Mouse (Mus musculus) liver, embryonic 11.5 days (tissue): ENCODE results near the gene Tma16. TPM values are rescaled to one million over a fixed set of nuclear protein-coding genes. Genes with fewer than 3 reads are reported as not detected.

Source experiments
- ATAC-seq: fragments of 200-750 bp; cut with Nextera tagmentation; replicated peaks from 2 replicates; pipeline ENCODE4 v1.8.0; 2017; ENCODE audit warnings: moderate number of reproducible peaks, mild to moderate bottlenecking, moderate TSS enrichment, moderate library complexity; ENCODE audit not compliant: low FRiP score
- DNase-seq: peaks from one replicate; pipeline ENCODE4 v3.0.0-alpha.2; 2017; ENCODE audit warnings: low spot score
- H3K27ac ChIP-seq: fragments of 300-500 bp; sonication (generic); 2 replicates; pipeline ENCODE4 v1.5.1; 2014; ENCODE audit warnings: mild to moderate bottlenecking, low read depth, low read length, control low read depth
- H3K27me3 ChIP-seq: fragments of 300-500 bp; sonication (generic); replicated peaks from 2 replicates; pipeline ENCODE4 v1.6.1; 2014; ENCODE audit warnings: low read length, mixed read lengths; ENCODE audit not compliant: control insufficient read depth, insufficient read depth
- H3K36me3 ChIP-seq: fragments of 300-500 bp; sonication (generic); 2 replicates; pipeline ENCODE4 v1.6.1; 2014; ENCODE audit warnings: mild to moderate bottlenecking, low read length, moderate library complexity, mixed read lengths; ENCODE audit not compliant: control insufficient read depth, insufficient read depth
- H3K4me1 ChIP-seq: fragments of 300-500 bp; sonication (generic); replicated peaks from 2 replicates; pipeline ENCODE4 v1.6.1; 2014; ENCODE audit warnings: low read length, mixed read lengths; ENCODE audit not compliant: control insufficient read depth, insufficient read depth
- H3K4me2 ChIP-seq: fragments of 300-500 bp; sonication (generic); 2 replicates; pipeline ENCODE4 v1.6.1; 2014; ENCODE audit warnings: mild to moderate bottlenecking, control low read depth, moderate library complexity
- H3K4me3 ChIP-seq: fragments of 300-500 bp; sonication (generic); 2 replicates; pipeline ENCODE4 v1.5.1; 2014; ENCODE audit warnings: low read depth, low read length, control low read depth
- H3K9ac ChIP-seq: fragments of 300-500 bp; sonication (generic); 2 replicates; pipeline ENCODE4 v1.6.1; 2014; ENCODE audit warnings: low read depth, low read length, control low read depth
- H3K9me3 ChIP-seq: fragments of 300-500 bp; sonication (generic); 2 replicates; pipeline ENCODE4 v1.6.1; 2016; ENCODE audit warnings: low read length, inconsistent platforms, mixed read lengths; ENCODE audit not compliant: control insufficient read depth
- WGBS: fragments of 180-500 bp; shearing (Covaris S2); extraction: QIAGEN DNeasy Blood & Tissue Kit; methylation state at CpG from one replicate; pipeline ENCODE4 v1.1.7; 2014; 5-methylcytosine and 5-hydroxymethylcytosine counted together
- polyA plus RNA-seq: library from polyadenylated mRNA; unstranded; fragments of >200 nt; fragmentation: Nextera tagmentation; extraction: Ambion mirVana; gene quantifications from 2 replicates; pipeline ENCODE4 v1.2.1, GENCODE M21; 2014

Tma16 gene
- polyA plus RNA-seq, result 19.5 and 20.9 TPM in 2 replicates

GRCm38 (mm10) chr8:66486084-66486763 is at the start of gene Tma16:
Gene Tma16 (minus strand): TSS chr8:66486530.
- under 1% methylated on average over 45 of the region's 45 CpGs for WGBS
- Histone ChIP-seq H3K9me3 (no peaks in the 10 kb centered on the region), H3K4me3 (peak within 1 kb of the TSS; percentile 88), H3K9ac (peak within 1 kb of the TSS; percentile 84), H3K27ac (no peak within 1 kb of the TSS), H3K36me3 (peaks cover 9% of the 10 kb centered on the region; the same call in 1 of the 2 replicates), H3K4me2 (peak within 1 kb of the TSS; percentile 71), H3K27me3 (no peaks in the 10 kb centered on the region), H3K4me1 (no peaks in the 10 kb centered on the region)
- peak; percentile 94 for ATAC-seq
- peak; percentile 85 for DNase-seq

DNA sequence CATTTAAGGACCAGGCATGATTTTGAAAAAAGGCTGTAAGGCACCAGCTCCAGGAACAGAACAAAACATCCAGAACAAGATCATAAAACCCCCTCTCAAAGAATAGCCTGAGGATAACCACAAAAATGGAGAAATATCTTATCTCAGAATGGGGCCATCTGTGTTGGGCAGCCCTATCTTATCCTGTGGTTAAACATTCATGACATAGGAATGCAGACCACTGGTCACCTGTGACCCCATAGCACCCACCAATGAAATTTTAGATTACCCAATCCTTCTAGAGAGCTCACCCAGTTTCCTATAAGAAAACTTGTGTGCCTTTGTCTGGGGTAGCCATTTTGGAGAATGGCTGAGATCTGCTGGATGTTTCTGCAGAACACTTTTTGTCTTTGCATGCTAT is 34.2 kb upstream of the Tma16 start:
- ATAC-seq, result no peak
- H3K36me3 ChIP-seq, result no peaks in the 10 kb centered on the region

DNA sequence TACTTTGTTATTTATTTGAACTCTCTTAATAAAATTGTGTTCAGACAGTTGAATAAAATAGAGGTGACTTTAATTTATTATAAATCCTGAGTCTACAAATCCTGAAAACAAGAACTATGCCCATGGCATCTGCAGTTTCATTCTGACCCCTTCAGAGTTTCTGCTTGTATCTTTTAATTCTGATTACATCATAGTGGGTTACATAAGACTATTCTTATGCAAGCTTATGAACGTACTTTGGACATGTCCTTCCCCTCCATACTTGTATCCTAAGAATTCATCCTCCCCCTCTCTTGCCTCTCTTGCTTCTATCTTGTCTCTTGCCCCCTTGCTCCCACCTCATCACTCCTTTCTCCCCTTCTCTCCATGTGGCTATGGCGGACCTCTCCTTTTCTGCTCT is 32.8 kb upstream of the Tma16 start:
- no peaks in the 10 kb centered on the region for H3K9me3 ChIP-seq
- H3K4me1 ChIP-seq, result no peaks in the 10 kb centered on the region
- no peak overlapping the region for H3K4me2 ChIP-seq
- H3K27ac ChIP-seq, result no peak overlapping the region
- DNase-seq (no peak), ATAC-seq (no peak)
- H3K4me3 ChIP-seq, result no peak overlapping the region
- WGBS, result 74% methylated on average over 2 of the region's 2 CpGs
- H3K36me3 ChIP-seq, result no peaks in the 10 kb centered on the region
- H3K9ac ChIP-seq, result no peak overlapping the region
- no peaks in the 10 kb centered on the region for H3K27me3 ChIP-seq

More for the DNA sequence above, 34.2 kb upstream of the Tma16 start:
- no peak overlapping the region for H3K9ac ChIP-seq
- H3K4me3 ChIP-seq, result no peak overlapping the region
- H3K27me3 ChIP-seq, result no peaks in the 10 kb centered on the region
- no peak overlapping the region for H3K27ac ChIP-seq
- no peaks in the 10 kb centered on the region for H3K9me3 ChIP-seq
- DNase-seq, result no peak
- no peaks in the 10 kb centered on the region for H3K4me1 ChIP-seq
- H3K4me2 ChIP-seq, result no peak overlapping the region

DNA sequence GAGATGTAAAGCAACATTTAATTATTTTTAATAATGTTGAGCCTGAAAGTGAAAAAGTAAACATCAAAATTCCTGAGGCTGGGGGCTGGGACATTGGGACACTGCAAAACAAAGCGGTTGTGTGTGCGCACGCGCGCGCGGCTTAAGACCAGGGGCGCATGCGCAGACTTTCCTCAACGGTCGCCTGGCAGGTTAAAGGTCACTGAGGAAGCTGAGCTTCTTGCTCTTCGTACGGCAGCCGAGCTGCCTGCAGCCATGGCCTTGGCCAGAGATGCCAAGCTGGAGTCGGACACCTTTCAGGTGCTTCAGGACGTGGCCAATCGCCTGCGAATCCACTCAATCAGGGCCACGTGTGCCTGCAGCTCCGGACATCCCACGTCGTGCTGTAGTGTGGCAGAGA is 25.2 kb upstream of the Tma16 start, which contains the start of gene Tktl2:
Gene Tktl2, plus strand, starts transcription at position 220 of the 400 bp plus-strand sequence.
- no peak within 1 kb of the TSS for H3K4me2 ChIP-seq
- no peak within 1 kb of the TSS for H3K9ac ChIP-seq
- H3K4me1 ChIP-seq, result no peaks in the 10 kb centered on the region
- no peaks in the 10 kb centered on the region for H3K9me3 ChIP-seq
- H3K36me3 ChIP-seq, result no peaks in the 10 kb centered on the region
- ATAC-seq, result no peak
- H3K27ac ChIP-seq, result no peak within 1 kb of the TSS
- WGBS, result 93% methylated on average over 22 of the region's 22 CpGs
- H3K4me3 ChIP-seq, result no peak within 1 kb of the TSS
- DNase-seq, result no peak
- H3K27me3 ChIP-seq, result no peaks in the 10 kb centered on the region

DNA sequence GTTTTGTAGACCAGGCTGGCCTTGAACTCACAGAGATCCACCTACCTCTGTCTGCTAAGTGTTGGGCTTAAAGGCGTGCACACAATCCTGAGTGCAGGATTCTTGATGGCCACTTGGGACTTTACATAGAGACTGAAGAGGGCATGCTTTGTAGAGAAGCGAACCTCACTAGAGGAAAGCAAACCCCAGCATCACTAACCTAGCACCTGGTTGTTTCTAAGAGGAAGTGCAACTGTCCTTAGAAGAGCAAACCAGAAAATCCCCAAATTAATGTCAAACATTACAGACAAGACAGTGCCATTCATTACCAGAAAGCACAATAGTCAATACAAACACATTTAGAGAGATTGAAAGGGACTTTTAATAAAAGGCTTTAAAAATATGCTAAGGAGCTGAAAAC is 17.1 kb upstream of the Tma16 start:
- Histone ChIP-seq H3K4me1 (no peaks in the 10 kb centered on the region), H3K9ac (no peak overlapping the region), H3K9me3 (no peaks in the 10 kb centered on the region), H3K27me3 (no peaks in the 10 kb centered on the region), H3K4me2 (no peak overlapping the region), H3K27ac (no peak overlapping the region), H3K36me3 (no peaks in the 10 kb centered on the region), H3K4me3 (no peak overlapping the region)
- ATAC-seq (no peak), DNase-seq (no peak)
- WGBS, result 74% methylated on average over 2 of the region's 2 CpGs

GRCm38 (mm10) chr8:66496998-66497577 is 10.8 kb upstream of the Tma16 start:
- 15% methylated on average over 4 of the region's 4 CpGs for WGBS
- H3K4me1 ChIP-seq, result no peaks in the 10 kb centered on the region
- no peak overlapping the region for H3K4me3 ChIP-seq
- H3K27me3 ChIP-seq, result no peaks in the 10 kb centered on the region
- no peaks in the 10 kb centered on the region for H3K9me3 ChIP-seq
- no peak overlapping the region for H3K9ac ChIP-seq
- ATAC-seq, result no peak
- no peak for DNase-seq
- H3K4me2 ChIP-seq, result no peak overlapping the region
- no peak overlapping the region for H3K27ac ChIP-seq
- H3K36me3 ChIP-seq, result no peaks in the 10 kb centered on the region

GRCm38 (mm10) chr8:66495726-66496125 is 9.4 kb upstream of the Tma16 start:
- H3K27me3 ChIP-seq, result no peaks in the 10 kb centered on the region
- H3K4me3 ChIP-seq, result no peak overlapping the region
- no peak overlapping the region for H3K9ac ChIP-seq
- ATAC-seq (peak; percentile 69), DNase-seq (no peak)
- no peaks in the 10 kb centered on the region for H3K4me1 ChIP-seq
- WGBS, result 8% methylated on average over 8 of the region's 8 CpGs
- H3K9me3 ChIP-seq, result no peaks in the 10 kb centered on the region
- no peaks in the 10 kb centered on the region for H3K36me3 ChIP-seq
- no peak overlapping the region for H3K27ac ChIP-seq
- no peak overlapping the region for H3K4me2 ChIP-seq

GRCm38 (mm10) chr8:66494496-66494895 is 8.2 kb upstream of the Tma16 start:
- Histone ChIP-seq H3K9me3 (no peaks in the 10 kb centered on the region), H3K36me3 (no peaks in the 10 kb centered on the region), H3K4me1 (no peaks in the 10 kb centered on the region), H3K4me2 (no peak overlapping the region), H3K27me3 (no peaks in the 10 kb centered on the region), H3K4me3 (no peak overlapping the region), H3K9ac (no peak overlapping the region), H3K27ac (no peak overlapping the region)
- no peak for ATAC-seq
- 71% methylated on average over 2 of the region's 2 CpGs for WGBS
- DNase-seq, result no peak

GRCm38 (mm10) chr8:66490624-66491023 is 4.3 kb upstream of the Tma16 start:
- WGBS, result 68% methylated on average over 4 of the region's 4 CpGs

More at GRCm38 (mm10) chr8:66490624-66491023, 4.3 kb upstream of the Tma16 start:
- Histone ChIP-seq H3K4me2 (no peak overlapping the region), H3K4me3 (no peak overlapping the region), H3K9ac (no peak overlapping the region), H3K27me3 (no peaks in the 10 kb centered on the region), H3K4me1 (no peaks in the 10 kb centered on the region), H3K27ac (no peak overlapping the region), H3K36me3 (no peaks in the 10 kb centered on the region), H3K9me3 (no peaks in the 10 kb centered on the region)
- DNase-seq (no peak), ATAC-seq (no peak)
